Mouse (Mus musculus) neural tube, embryonic 14.5 days (tissue): ENCODE measurements around the gene Atp10b. TPM values are rescaled to one million over a fixed set of nuclear protein-coding genes. Genes with fewer than 3 reads are reported as not detected.
"Not testable (repeated sequence)": the region's sequence is repeated elsewhere in the genome, so short reads cannot be mapped to it uniquely, and the experiment has no call there.

Source experiments
- ATAC-seq: fragments of 200-750 bp; cut with Nextera tagmentation; 2 replicates; pipeline ENCODE4 v1.8.0; 2017; ENCODE audit warnings: low read depth, mild to moderate bottlenecking, moderate TSS enrichment, moderate library complexity
- H3K27ac ChIP-seq: fragments of 300-500 bp; sonication (generic); 2 replicates; pipeline ENCODE4 v1.5.1; 2014; ENCODE audit warnings: low read depth, mild to moderate bottlenecking, control low read depth, low read length, moderate library complexity, mixed read lengths
- H3K27me3 ChIP-seq: fragments of 300-500 bp; sonication (generic); 2 replicates; pipeline ENCODE4 v1.6.1; 2014; ENCODE audit warnings: low read length; ENCODE audit not compliant: control insufficient read depth, insufficient read depth
- H3K36me3 ChIP-seq: fragments of 300-500 bp; sonication (generic); 2 replicates; pipeline ENCODE4 v1.6.1; 2014; ENCODE audit warnings: low read length, mixed read lengths; ENCODE audit not compliant: control insufficient read depth, insufficient read depth
- H3K4me1 ChIP-seq: fragments of 300-500 bp; sonication (generic); 2 replicates; pipeline ENCODE4 v1.6.1; 2014; ENCODE audit warnings: low read length; ENCODE audit not compliant: control insufficient read depth, insufficient read depth
- H3K4me2 ChIP-seq: fragments of 300-500 bp; sonication (generic); 2 replicates; pipeline ENCODE4 v1.6.1; 2014; ENCODE audit warnings: mild to moderate bottlenecking, low read depth, low read length, control low read depth
- H3K4me3 ChIP-seq: fragments of 300-500 bp; sonication (generic); 2 replicates; pipeline ENCODE4 v1.5.1; 2014; ENCODE audit warnings: low read depth, low read length, control low read depth, mixed read lengths
- H3K9ac ChIP-seq: fragments of 300-500 bp; sonication (generic); replicated peaks from 2 replicates; pipeline ENCODE4 v1.6.1; 2014; ENCODE audit warnings: low read depth, mild to moderate bottlenecking, control low read depth, low read length, mixed read lengths
- H3K9me3 ChIP-seq: fragments of 300-500 bp; sonication (generic); 2 replicates; pipeline ENCODE4 v1.6.1; 2016; ENCODE audit warnings: low read length; ENCODE audit not compliant: control insufficient read depth
- WGBS: fragments of 180-500 bp; shearing (Covaris S2); extraction: QIAGEN DNeasy Blood & Tissue Kit; methylation state at CpG from one replicate; pipeline ENCODE4 v1.1.7; 2014; 5-methylcytosine and 5-hydroxymethylcytosine counted together
- polyA plus RNA-seq: library from polyadenylated mRNA; unstranded; fragments of >200 nt; fragmentation: Nextera tagmentation; extraction: Ambion mirVana; gene quantifications from 2 replicates; pipeline ENCODE4 v1.2.1, GENCODE M21; 2014

Gene Atp10b
- polyA plus RNA-seq = 0.07 and 0.70 TPM in 2 replicates

GRCm38 (mm10) chr11:43149577-43149976 is at the start of gene Atp10b:
Gene Atp10b, plus strand, starts transcription at chr11:43149877.
- Histone ChIP-seq H3K4me3 (no peak within 1 kb of the TSS), H3K4me1 (no peaks in the 10 kb centered on the region), H3K36me3 (no peaks in the 10 kb centered on the region), H3K27me3 (no peaks in the 10 kb centered on the region), H3K9ac (no peak within 1 kb of the TSS), H3K4me2 (no peak within 1 kb of the TSS), H3K9me3 (no peaks in the 10 kb centered on the region), H3K27ac (no peak within 1 kb of the TSS)
- ATAC-seq = no peak
- 58% methylated on average over 1 of the region's 1 CpGs for WGBS

- no peak for ATAC-seq
Measured at GRCm38 (mm10) chr11:43101357-43101756, 48.3 kb upstream of the Atp10b start.

GRCm38 (mm10) chr11:43125908-43126477 is 23.7 kb upstream of the Atp10b start:
- H3K4me3 ChIP-seq = no peak overlapping the region
- H3K27ac ChIP-seq = no peak overlapping the region
- H3K27me3 ChIP-seq = no peaks in the 10 kb centered on the region
- WGBS = 90% methylated on average over 4 of the region's 4 CpGs
- H3K9ac ChIP-seq = no peak overlapping the region
- H3K4me2 ChIP-seq = no peak overlapping the region
- H3K9me3 ChIP-seq = no peaks in the 10 kb centered on the region
- H3K36me3 ChIP-seq = no peaks in the 10 kb centered on the region
- no peak for ATAC-seq
- H3K4me1 ChIP-seq = no peaks in the 10 kb centered on the region

More at GRCm38 (mm10) chr11:43101357-43101756, 48.3 kb upstream of the Atp10b start:
- Histone ChIP-seq H3K9ac (no peak overlapping the region), H3K4me2 (no peak overlapping the region), H3K4me3 (no peak overlapping the region), H3K9me3 (no peaks in the 10 kb centered on the region), H3K36me3 (no peaks in the 10 kb centered on the region), H3K4me1 (no peaks in the 10 kb centered on the region), H3K27me3 (no peaks in the 10 kb centered on the region), H3K27ac (no peak overlapping the region)
- 69% methylated on average over 1 of the region's 1 CpGs for WGBS

GRCm38 (mm10) chr11:43126573-43126972 is 23.1 kb upstream of the Atp10b start:
- H3K36me3 ChIP-seq, H3K27ac ChIP-seq, H3K4me3 ChIP-seq, H3K9ac ChIP-seq, ATAC-seq, H3K9me3 ChIP-seq, H3K4me1 ChIP-seq, H3K27me3 ChIP-seq, H3K4me2 ChIP-seq: not testable (repeated sequence)
- 81% methylated on average over 11 of the region's 12 CpGs for WGBS

- Histone ChIP-seq H3K9ac (no peak overlapping the region), H3K36me3 (no peaks in the 10 kb centered on the region), H3K4me3 (no peak overlapping the region), H3K4me1 (no peaks in the 10 kb centered on the region), H3K27me3 (no peaks in the 10 kb centered on the region), H3K27ac (no peak overlapping the region), H3K9me3 (no peaks in the 10 kb centered on the region), H3K4me2 (no peak overlapping the region)
- ATAC-seq = no peak
- 100% methylated on average over 1 of the region's 1 CpGs for WGBS
Measured at GRCm38 (mm10) chr11:43141296-43141695, 8.4 kb upstream of the Atp10b start.

- H3K27me3 ChIP-seq = no peaks in the 10 kb centered on the region
- no peaks in the 10 kb centered on the region for H3K9me3 ChIP-seq
- H3K4me1 ChIP-seq = no peaks in the 10 kb centered on the region
- no peak overlapping the region for H3K4me3 ChIP-seq
- 92% methylated on average over 1 of the region's 1 CpGs for WGBS
- H3K9ac ChIP-seq = no peak overlapping the region
- no peak overlapping the region for H3K27ac ChIP-seq
- ATAC-seq = no peak
- H3K4me2 ChIP-seq = no peak overlapping the region
- H3K36me3 ChIP-seq = no peaks in the 10 kb centered on the region
Measured at GRCm38 (mm10) chr11:43142811-43143210, 6.9 kb upstream of the Atp10b start.

GRCm38 (mm10) chr11:43144178-43144577 is 5.5 kb upstream of the Atp10b start:
- ATAC-seq = no peak
- Histone ChIP-seq H3K9me3 (no peaks in the 10 kb centered on the region), H3K4me2 (no peak overlapping the region), H3K27ac (no peak overlapping the region), H3K36me3 (no peaks in the 10 kb centered on the region), H3K27me3 (no peaks in the 10 kb centered on the region), H3K9ac (no peak overlapping the region), H3K4me3 (no peak overlapping the region), H3K4me1 (no peaks in the 10 kb centered on the region)
- 94% methylated on average over 1 of the region's 1 CpGs for WGBS

GRCm38 (mm10) chr11:43144882-43145281 is 4.8 kb upstream of the Atp10b start:
- not testable (repeated sequence) for H3K27me3 ChIP-seq, H3K9me3 ChIP-seq, H3K36me3 ChIP-seq, H3K4me1 ChIP-seq, H3K27ac ChIP-seq, H3K4me3 ChIP-seq, ATAC-seq, H3K9ac ChIP-seq, H3K4me2 ChIP-seq
- WGBS = 27% methylated on average over 2 of the region's 2 CpGs

GRCm38 (mm10) chr11:43147380-43147779 is 2.3 kb upstream of the Atp10b start:
- 74% methylated on average over 2 of the region's 2 CpGs for WGBS

More at GRCm38 (mm10) chr11:43147380-43147779, 2.3 kb upstream of the Atp10b start:
- Histone ChIP-seq H3K4me1 (no peaks in the 10 kb centered on the region), H3K9me3 (no peaks in the 10 kb centered on the region), H3K36me3 (no peaks in the 10 kb centered on the region), H3K4me3 (no peak overlapping the region), H3K4me2 (no peak overlapping the region), H3K9ac (no peak overlapping the region), H3K27me3 (no peaks in the 10 kb centered on the region), H3K27ac (no peak overlapping the region)
- ATAC-seq = no peak
